Mouse (Mus musculus) adrenal gland, postnatal 10 days (tissue): ENCODE data around the gene Alkbh2. TPM values are rescaled to one million over a fixed set of nuclear protein-coding genes. Genes with fewer than 3 reads are reported as not detected.

Source experiments
- DNase-seq: peaks from one replicate; pipeline ENCODE4 v3.0.0; 2021; ENCODE audit warnings: mixed read lengths
- total RNA-seq, 2 experiments: library from RNA; stranded (reverse); gene quantifications; 2 replicates each; pipeline ENCODE4 v1.2.3; 2021

Alkbh2 gene
- total RNA-seq, 2 experiments from 2014 or later: 6.3 to 8.6 TPM

DNA sequence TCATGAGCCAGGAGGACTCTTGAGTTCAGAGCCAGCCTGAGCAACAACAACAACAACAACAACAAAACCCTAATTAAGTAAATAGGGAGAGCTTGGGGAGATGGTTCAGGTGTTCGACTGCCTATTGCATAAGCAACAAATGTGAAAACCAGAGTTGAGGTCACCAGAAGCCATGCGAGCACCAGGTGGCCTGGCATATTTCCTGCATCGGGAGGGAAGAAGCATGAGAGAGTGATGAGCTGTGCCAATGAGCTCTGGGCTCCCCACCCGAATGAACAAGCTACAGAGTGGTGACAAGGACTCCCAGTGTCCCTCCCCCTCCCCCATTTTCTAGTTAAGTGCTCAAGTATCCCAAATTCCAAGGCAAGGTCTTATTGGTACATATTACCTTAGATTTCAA is 26.1 kb downstream of the Alkbh2 start:
- DNase-seq: no peak

DNA sequence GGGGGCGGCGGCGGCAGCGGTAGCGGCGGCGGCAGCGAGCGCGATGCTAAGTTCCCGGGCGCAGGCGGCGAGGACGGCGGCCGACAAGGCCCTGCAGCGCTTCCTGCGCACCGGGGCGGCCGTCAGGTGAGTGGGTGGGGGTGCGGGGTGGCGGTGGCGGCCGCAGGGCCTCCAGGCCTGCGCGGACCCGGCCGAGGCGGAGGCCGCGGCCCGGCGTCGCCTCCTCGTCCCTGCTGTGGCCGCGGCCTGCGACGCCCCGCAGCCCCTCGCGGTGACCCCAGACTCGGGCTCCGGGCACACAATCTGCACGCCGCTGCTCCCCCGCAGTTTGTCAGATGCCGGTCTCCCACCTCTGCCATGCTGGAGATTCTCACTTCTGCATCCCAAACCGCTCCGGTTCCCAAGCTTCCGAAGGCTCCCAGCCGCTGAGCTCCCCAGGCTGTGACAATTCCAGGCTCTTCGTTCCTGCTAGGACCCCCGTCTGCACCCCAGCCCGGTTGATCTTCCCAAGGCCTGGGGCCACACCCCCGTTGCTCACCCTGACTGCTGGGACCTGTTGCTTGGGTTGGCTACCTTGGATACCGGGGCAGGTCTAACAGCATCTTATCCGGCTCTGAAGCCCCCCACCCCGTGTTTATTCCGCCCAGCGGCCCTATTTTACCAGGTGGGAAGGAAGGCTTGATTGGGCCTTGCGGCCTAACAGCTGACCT is 27.5 kb downstream of the Alkbh2 start:
- peak; percentile 26 for DNase-seq

DNA sequence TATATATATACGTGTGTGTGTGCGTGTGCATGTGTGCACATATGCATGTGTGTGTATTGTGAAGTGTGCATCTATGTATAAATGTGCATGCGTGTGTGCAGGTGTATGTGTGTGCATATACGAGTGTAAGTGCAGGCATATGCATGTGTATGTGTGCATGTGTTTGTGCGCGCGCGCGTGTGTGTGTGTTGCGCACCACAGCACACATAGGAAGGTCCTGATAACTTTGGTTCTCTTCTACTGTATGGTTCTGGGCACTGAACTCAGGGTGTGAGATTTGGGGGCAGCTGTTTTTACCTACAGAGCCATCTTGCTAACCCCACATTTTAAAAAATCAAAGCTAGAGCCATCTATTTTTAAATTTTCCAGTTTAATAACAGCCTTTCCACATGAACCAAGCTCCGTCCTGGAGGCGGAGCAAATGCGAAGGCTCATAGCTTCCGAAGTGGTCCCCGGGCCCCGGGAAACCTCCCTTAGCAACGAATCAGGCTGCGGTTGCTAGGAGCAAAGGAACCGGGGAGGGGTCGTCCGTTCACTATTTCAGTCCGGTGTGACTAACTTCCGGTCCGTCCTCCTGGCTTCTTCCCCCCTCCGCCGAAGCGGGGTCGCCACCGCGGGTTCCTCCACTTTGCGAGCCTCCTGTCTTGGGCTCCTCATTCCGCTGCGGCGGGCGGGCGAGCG is 28.2 kb downstream of the Alkbh2 start:
- peak; percentile 96 for DNase-seq

DNA sequence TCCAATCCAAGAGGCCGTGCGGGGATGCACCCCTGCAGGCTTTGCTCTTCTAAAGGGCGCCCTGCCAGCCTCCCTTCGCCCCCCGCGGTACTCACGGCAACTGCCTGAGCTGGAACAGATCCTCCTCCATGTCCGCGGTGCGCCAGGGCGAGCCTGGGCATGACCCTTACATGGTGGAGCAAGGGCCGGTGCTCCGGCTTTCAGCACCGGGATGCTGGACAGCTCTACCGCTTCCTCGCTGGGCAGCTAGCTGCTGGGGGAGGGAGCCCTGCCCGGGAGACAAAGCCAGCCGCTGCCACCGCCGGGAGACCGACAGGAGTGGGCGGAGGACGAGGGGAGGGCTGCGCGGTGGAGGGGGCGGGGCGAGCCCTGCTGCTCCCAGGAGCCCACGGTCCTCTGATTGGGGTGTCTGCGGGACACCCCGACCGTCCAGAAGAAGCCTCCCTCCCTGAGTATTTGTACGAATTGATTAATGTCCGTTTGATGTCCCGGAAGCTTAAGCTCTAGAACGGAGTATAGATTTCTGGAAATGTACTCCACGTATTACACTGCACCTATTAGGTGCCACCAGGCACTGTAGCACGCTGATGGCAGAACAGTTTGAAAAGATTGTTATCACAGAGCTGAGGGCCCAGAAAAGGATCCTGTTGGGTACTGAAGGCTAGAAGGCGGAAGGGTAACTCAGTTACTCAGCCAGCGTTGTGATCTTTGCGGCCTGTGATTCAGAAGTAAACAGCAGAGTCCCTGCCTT is 36.8 kb downstream of the Alkbh2 start, which contains the start of gene Svop:
Gene Svop, minus strand, starts transcription at position 514 of the 751 bp plus-strand sequence.
- DNase-seq: peak; percentile 91

DNA sequence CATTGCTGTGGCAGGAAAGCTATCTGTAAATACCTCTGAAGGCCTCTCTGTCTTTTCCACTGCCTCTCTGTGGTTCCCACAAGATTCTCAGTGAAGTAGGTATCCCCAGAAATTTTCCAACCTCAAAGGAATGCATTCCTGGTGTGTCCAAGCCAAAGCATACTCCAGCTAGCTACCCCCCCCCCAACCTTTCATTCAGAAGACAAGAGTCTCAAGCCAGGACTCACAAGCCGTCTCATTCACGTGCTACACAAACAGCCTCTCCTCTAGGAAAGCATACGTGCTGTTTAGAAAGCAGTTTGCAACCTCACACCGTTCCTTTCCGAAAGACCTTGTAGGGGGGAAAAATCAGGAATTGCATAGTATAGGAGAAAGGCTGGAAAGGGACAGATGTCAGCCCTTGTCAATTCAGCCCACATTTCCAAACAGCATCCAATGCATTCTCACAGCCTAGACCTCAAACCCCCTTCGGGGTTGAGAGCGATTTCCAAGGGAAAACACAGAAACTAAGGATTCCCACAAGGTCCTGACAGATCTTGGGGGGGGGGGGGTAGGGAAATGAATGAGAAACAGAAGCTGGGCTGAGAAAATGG is 37.5 kb downstream of the Alkbh2 start:
- DNase-seq: no peak

DNA sequence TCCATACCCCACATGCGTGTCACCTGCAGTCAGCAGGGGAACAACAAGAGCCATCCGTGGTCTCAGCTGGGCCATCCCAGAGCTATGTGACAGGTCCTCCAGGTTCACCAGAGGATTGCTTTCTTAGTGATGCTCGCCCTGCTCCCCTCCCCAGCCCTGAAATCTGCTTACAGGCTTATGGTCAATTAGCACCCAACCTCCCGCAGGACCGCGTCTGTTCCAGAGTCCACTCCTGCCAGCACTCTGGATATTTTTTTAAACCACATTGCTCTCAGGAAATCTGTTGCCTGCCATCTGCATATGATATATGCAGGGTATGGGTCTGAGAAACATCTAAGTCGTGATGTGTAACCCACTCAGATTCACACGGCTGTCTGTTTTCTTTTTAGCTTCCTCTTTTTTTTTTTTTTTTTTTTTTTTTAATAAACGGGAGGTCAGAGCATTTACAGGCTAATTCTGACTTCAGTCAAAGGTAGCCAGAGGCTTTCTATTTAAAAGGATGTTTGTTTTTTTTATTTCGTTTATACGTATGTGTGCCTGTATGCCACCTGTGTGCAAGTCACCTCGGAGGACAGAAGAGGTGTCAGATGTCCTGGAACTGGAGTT is 40.0 kb downstream of the Alkbh2 start:
- DNase-seq: no peak

DNA sequence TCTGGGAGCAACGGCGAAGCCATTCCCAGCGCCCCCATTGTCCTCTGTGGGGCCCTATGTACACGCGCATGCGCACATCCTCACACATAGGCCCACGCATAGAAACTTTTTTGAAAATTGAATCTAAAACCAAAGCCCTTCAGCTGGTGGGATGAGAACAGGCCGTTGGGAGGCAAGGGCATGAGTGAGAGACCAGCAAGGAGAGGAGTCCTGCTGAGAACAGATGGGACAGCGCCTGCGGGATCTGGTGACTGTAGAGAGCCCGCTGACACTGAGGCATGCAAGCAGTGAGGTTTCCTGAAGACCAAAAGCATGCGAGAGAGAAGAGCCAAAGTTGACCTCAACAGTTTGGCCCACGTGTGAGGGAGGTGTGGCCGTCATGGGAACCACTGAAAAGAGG is 42.5 kb downstream of the Alkbh2 start:
- DNase-seq: no peak

DNA sequence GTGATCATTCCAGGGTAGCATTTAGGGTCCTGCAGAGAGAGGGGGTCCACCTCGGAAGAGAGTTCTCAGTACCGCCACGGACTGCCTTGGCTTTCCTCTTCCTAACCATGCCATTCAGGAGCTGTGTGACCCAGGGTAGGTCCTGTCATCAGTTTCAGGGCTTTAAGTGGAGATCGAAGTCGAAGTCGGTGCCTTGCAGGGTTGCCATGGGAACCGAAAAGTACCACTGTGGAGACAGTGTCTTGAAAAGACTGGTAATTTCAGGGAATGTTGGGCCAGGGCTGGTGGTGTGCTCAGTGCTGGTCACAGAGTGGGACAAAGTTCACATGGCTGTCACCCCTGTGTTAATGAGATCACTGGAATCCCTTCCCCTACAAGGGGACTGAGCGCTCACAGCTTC is 51.0 kb downstream of the Alkbh2 start:
- DNase-seq: no peak

Other genes with a start within 250 kb of the Alkbh2 start
- gene Coro1c, start 219.5 kb downstream of the Alkbh2 start, total RNA-seq: 10 to 100 TPM; 66.4 to 78.9 TPM
- 10 to 100 TPM; 14.2 to 20.0 TPM for gene Ssh1, start 134.3 kb downstream of the Alkbh2 start, total RNA-seq
- not detected for gene Dao, start 124.5 kb downstream of the Alkbh2 start, total RNA-seq
- gene Usp30, start 62.8 kb downstream of the Alkbh2 start, total RNA-seq: 10 to 100 TPM; 22.8 to 28.8 TPM
- 1 to 10 TPM; 3.1 to 4.4 TPM for gene Svop, start 36.6 kb downstream of the Alkbh2 start, total RNA-seq
- 10 to 100 TPM; 11.4 to 13.3 TPM for gene Ung, start 2.2 kb upstream of the Alkbh2 start, total RNA-seq
- 100 to 1,000 TPM; 113 to 138 TPM for gene Acacb, start 18.3 kb upstream of the Alkbh2 start, total RNA-seq
- not detected for gene Foxn4, start 145.6 kb upstream of the Alkbh2 start, total RNA-seq
- gene Myo1h, start 160.9 kb upstream of the Alkbh2 start, total RNA-seq: under 1 TPM; 0.84 to 0.97 TPM